Mouse (Mus musculus) small intestine, adult 2 months (tissue): ENCODE measurements around the gene Haao. TPM values are rescaled to one million over a fixed set of nuclear protein-coding genes. Genes with fewer than 3 reads are reported as not detected.

Experiments used
- H3K27ac ChIP-seq: fragments of 200-500 bp; 2 replicates; pipeline ENCODE4 v1.5.1; 2012; ENCODE audit warnings: low read depth, low read length, control low read depth, inconsistent platforms; ENCODE audit not compliant: insufficient read depth
- H3K27me3 ChIP-seq: fragments of 200-500 bp; 2 replicates; pipeline ENCODE4 v1.6.1; 2012; ENCODE audit warnings: mild to moderate bottlenecking, moderate library complexity, low read length, inconsistent platforms; ENCODE audit not compliant: control insufficient read depth, insufficient read depth
- H3K36me3 ChIP-seq: fragments of 200-500 bp; 2 replicates; pipeline ENCODE4 v1.6.1; 2012; ENCODE audit warnings: mild to moderate bottlenecking, low read length, control low read depth, inconsistent platforms; ENCODE audit not compliant: control insufficient read depth, insufficient read depth
- H3K4me1 ChIP-seq: fragments of 200-500 bp; 2 replicates; pipeline ENCODE4 v1.6.1; 2012; ENCODE audit warnings: low read length, inconsistent platforms, mixed read lengths; ENCODE audit not compliant: control insufficient read depth, insufficient read depth, insufficient read length
- H3K4me3 ChIP-seq: fragments of 200-500 bp; 2 replicates; pipeline ENCODE4 v1.5.1; 2012; ENCODE audit warnings: low read depth, mild to moderate bottlenecking, control low read depth, inconsistent platforms, low read length, moderate library complexity
- CTCF ChIP-seq: fragments of 200-500 bp; IDR thresholded peaks from 2 replicates; pipeline ENCODE4 v1.5.1; 2012; ENCODE audit warnings: low read depth, mild to moderate bottlenecking, control low read depth, inconsistent platforms, low read length, moderate library complexity, mixed read lengths; ENCODE audit not compliant: insufficient replicate concordance, insufficient read length; ENCODE audit errors: extremely low read depth
- POLR2A ChIP-seq: fragments of 200-500 bp; IDR thresholded peaks from 2 replicates; pipeline ENCODE4 v1.6.1; 2012; ENCODE audit warnings: low read depth, mild to moderate bottlenecking, control low read depth, inconsistent platforms, low read length, moderate library complexity
- WGBS: fragments of 180-500 bp; shearing (Covaris S2); methylation state at CpG from one replicate; pipeline ENCODE4 v1.1.7; 2018; 5-methylcytosine and 5-hydroxymethylcytosine counted together
- polyA plus RNA-seq: library from polyadenylated mRNA; depleted of rRNA; stranded (reverse); fragments of >200 nt; gene quantifications from 2 replicates; pipeline ENCODE4 v1.2.3, GENCODE M21; 2012

The Haao gene
- polyA plus RNA-seq, 1 experiment = 5.8 TPM

DNA sequence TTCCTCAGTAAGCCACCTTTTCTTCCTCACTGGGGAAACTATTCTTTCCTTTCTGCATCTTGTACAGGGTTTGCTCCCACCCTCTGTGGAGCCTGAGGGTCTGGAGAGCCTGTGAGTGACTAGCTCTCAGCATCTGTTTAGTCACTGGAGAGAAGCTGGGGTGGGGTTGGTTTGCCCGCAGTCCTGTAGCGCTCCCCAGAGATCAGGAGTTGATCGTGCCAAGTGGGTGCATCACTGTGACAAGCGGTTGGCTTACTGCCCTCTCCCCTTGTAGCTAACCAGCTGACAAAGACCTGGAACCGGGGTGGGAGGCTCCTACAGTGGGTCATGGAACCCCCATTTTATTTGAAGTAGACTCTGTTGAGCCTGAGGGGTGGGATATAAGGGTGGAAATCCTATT lies 27.1 kb downstream of the Haao start:
- WGBS = 83% methylated on average over 5 of the region's 5 CpGs
- Histone ChIP-seq H3K4me3 (no peak overlapping the region), H3K27me3 (no peaks in the 10 kb centered on the region), H3K27ac (no peak overlapping the region), H3K36me3 (no peaks in the 10 kb centered on the region), H3K4me1 (no peaks in the 10 kb centered on the region)
- TF ChIP-seq POLR2A (no peak), CTCF (no peak)

DNA sequence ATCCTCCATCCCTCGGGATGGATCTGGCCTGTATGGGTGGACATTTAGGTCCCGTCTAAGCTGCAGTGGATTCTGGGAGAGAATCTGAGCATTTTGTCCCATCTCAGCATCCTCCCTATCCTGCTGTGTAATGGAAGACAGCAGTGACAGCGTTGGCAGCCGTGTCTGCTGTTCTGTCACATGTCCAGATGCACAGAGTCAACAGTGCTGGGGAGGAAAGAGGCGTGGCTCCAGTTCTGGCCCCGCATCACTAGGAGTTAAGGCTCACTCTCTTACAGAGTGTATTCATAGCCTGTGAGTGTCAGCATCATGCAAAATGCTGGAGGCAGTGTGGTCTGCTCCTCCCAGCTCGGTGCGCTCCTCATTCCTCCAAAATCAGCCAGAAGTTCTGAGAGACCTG lies 28.3 kb downstream of the Haao start:
- TF ChIP-seq POLR2A (no peak), CTCF (no peak)
- Histone ChIP-seq H3K27me3 (no peaks in the 10 kb centered on the region), H3K36me3 (peaks cover 1% of the 10 kb centered on the region; the same call in 1 of the 2 replicates), H3K27ac (no peak overlapping the region), H3K4me3 (no peak overlapping the region), H3K4me1 (no peaks in the 10 kb centered on the region)
- 46% methylated on average over 8 of the region's 8 CpGs for WGBS

DNA sequence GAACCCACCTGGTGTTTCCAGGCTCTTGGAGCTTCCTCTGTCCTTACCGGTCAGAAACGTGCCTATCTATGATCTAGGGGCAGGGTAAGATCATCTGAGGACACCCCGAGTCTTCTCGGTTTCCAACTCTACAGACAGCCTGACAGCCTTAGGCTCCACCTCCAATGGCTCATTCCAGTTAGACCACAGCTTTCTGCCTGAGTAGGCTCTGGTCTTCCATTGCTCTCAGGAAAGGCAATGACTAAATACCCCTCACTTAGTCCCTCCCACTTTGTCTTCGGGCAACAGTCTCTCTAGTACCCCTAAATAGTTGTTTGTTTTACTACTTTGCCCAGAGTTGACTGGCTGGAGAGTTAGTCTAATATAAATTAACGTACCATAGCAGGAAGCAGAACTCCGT lies 30.8 kb downstream of the Haao start:
- no peaks in the 10 kb centered on the region for H3K4me1 ChIP-seq
- no peak overlapping the region for H3K4me3 ChIP-seq
- no peak for TF ChIP-seq POLR2A
- TF ChIP-seq CTCF = no peak
- no peak overlapping the region for H3K27ac ChIP-seq
- H3K36me3 ChIP-seq = peaks cover 9% of the 10 kb centered on the region
- no peaks in the 10 kb centered on the region for H3K27me3 ChIP-seq
- 64% methylated on average over 7 of the region's 7 CpGs for WGBS

DNA sequence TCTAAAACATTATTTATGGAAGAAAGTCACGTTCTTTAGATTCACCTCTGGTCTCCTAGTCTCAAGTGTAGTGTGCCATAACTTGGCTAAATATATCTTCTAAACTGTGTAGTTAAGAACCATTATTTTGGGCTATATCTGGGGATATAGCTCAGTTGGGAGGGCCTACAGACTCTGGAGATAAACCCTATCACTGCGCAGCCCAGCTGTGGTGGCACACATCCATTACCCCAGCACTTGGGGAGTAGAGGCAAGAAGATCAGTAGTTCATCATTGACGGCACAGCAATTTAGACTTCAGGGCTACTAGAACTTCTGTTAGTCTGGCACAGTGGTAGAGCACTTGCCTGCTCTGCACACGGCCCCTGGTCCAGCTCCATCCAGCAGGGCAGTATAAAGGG lies 34.7 kb downstream of the Haao start:
- Histone ChIP-seq H3K27me3 (no peaks in the 10 kb centered on the region), H3K4me1 (no peaks in the 10 kb centered on the region), H3K4me3 (no peak overlapping the region), H3K36me3 (peaks cover 21% of the 10 kb centered on the region), H3K27ac (no peak overlapping the region)
- TF ChIP-seq POLR2A (no peak), CTCF (no peak)
- 90% methylated on average over 4 of the region's 4 CpGs for WGBS

DNA sequence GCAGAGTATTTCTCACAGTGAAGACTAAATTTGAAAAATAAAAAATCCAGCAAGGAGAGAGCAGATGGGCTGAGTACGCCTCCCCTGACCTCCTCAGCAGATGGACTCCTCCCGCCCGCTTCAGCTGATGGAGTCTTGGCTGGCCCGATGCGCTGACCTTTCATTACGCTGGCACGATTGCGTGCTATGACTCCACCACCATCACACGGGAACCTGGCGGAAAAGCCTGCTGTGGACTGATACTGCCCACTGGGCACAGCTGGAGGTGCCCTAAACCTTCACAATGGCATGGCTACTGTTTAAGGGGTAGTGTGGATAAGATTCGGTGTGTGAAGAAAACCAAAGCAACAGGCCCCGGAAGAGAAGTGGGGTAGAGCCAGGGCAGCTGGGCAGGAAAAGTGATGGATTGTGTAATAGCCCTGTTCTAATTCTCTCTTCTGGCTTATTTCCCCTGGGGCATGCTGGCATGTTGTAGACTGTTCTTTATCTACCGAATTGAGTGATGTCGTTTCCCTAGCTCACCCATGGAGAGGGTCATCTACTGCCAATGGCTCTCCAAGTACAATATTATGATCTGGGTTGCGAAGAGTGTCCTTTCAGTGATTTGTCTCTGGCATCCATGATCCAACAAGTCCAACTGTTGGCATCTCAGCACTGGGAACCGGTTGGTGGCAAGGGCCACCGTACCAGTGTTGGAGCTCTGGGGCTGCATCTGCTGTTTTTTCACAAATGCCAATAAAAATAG lies 35.4 kb downstream of the Haao start:
- Histone ChIP-seq H3K4me1 (no peaks in the 10 kb centered on the region), H3K27me3 (no peaks in the 10 kb centered on the region), H3K36me3 (peaks cover 21% of the 10 kb centered on the region), H3K27ac (no peak overlapping the region), H3K4me3 (no peak overlapping the region)
- TF ChIP-seq POLR2A = no peak
- no peak for TF ChIP-seq CTCF
- 95% methylated on average over 17 of the region's 17 CpGs for WGBS

DNA sequence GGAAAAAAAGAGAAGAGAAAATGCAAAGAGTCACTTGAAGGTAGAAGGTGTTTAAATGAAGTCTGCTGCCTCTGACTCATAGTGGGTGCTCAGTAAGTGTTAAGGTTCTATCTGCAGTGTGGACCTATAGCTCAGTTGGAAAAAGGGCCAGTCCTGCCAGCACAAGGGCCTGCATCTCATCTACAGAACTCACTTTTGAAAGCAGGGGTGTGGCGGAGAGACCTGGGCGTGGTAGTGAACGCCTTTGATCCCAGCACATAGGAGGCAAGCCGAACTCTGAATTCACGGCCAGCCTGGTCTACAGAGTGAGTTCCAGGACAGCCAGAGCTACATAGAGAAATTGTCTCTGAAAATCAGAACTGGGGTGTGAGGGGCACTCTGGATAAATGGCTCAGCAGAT lies 37.5 kb downstream of the Haao start:
- H3K4me1 ChIP-seq = no peaks in the 10 kb centered on the region; the same call in 1 of the 2 replicates

DNA sequence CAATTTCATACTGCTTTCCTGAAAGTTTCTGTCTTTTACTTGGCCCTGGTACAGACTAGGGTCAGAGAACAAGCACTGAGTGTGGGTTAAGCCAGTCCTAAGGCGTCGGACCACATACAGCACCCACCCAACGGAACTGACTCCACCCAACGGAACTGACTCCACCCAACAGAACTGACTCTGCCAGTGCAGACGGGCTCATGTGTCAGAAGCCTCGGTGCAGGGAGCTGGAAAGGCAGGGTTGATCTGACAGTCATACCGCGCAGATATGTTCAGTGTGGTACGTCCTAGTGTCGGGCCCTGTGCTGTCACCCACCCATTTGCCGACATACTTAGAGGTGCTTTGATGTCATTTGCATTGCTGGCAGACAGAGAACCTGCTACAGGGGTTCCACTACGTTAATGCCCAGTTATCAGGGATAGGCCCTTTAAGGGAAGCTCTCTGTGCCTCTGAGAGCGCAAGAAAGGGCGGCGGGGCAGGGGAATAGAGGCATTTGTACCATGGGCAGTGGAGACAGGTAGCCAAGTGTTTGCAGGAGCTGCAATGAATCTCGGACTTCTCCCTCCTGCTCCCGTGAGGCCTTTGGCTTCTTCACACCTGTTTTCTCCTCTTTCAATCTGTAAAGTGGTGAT lies 38.5 kb downstream of the Haao start:
- TF ChIP-seq CTCF = no peak
- no peak for TF ChIP-seq POLR2A
- Histone ChIP-seq H3K36me3 (peaks cover 33% of the 10 kb centered on the region), H3K27ac (no peak overlapping the region), H3K4me3 (no peak overlapping the region), H3K4me1 (no peaks in the 10 kb centered on the region; the same call in 1 of the 2 replicates), H3K27me3 (no peaks in the 10 kb centered on the region)
- 91% methylated on average over 17 of the region's 17 CpGs for WGBS

More for the DNA sequence above, 37.5 kb downstream of the Haao start:
- peaks cover 29% of the 10 kb centered on the region for H3K36me3 ChIP-seq
- no peak overlapping the region for H3K4me3 ChIP-seq
- H3K27me3 ChIP-seq = no peaks in the 10 kb centered on the region
- no peak for TF ChIP-seq CTCF
- no peak for TF ChIP-seq POLR2A
- 52% methylated on average over 5 of the region's 5 CpGs for WGBS
- no peak overlapping the region for H3K27ac ChIP-seq
